Mouse (Mus musculus) stomach, postnatal 0 days (tissue): ENCODE measurements at regions not wholly inside any gene's neighbourhood (a gene's known extent, or its start where the extent isn't known, plus 50 kb on each side); places are given as distances from the start of the nearest gene placed in this dataset.

Experiments
- CTCF ChIP-seq: IDR thresholded peaks from 2 replicates; pipeline ENCODE4 v1.5.1; 2016; ENCODE audit warnings: antibody characterized with exemption, low read depth, mild to moderate bottlenecking, moderate library complexity
- EP300 ChIP-seq: optimal IDR thresholded peaks from 2 replicates; pipeline ENCODE3; 2016; ENCODE audit warnings: antibody characterized with exemption

DNA sequence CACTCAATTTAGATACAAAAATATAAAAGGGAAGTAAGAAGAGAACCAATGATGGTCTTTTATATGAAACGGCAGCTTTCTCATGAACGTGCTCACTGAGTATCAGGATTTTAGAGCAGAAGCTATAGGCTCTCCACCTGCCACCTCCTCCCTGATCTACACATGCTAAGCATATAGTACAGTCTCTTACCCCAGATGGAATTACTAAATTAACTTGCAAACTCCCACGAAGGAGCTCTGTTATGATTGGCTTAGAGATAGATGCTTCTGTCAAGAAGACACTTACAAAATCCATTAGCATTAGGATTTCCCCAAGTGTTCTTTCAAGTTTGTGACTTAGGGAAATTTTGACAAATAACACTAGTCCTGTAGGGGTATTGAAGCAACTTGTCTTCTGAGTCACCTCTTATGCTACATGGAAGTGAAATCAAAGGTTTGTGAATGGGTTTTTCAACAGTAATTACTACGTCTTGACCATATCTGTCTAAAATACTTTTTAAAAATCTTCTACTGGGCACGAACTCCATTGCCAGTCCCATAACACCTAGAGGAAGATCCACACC lies 60.6 kb downstream of the Crygs start:
- no peak for TF ChIP-seq CTCF
- TF ChIP-seq EP300: no peak
